Mouse (Mus musculus) urinary bladder, postnatal 14 days (tissue): ENCODE measurements around the gene Pam.

ENCODE experiments used
- DNase-seq: peaks from one replicate; pipeline ENCODE4 v3.0.0; 2021; ENCODE audit warnings: low spot score

Pam gene

GRCm38 (mm10) chr1:98095246-98095990 is at the start of gene Pam:
Pam (minus strand) TSS chr1:98095646.
- DNase-seq = peak; percentile 89

GRCm38 (mm10) chr1:98144845-98145244 is 49.4 kb upstream of the Pam start:
- DNase-seq = no peak

DNA sequence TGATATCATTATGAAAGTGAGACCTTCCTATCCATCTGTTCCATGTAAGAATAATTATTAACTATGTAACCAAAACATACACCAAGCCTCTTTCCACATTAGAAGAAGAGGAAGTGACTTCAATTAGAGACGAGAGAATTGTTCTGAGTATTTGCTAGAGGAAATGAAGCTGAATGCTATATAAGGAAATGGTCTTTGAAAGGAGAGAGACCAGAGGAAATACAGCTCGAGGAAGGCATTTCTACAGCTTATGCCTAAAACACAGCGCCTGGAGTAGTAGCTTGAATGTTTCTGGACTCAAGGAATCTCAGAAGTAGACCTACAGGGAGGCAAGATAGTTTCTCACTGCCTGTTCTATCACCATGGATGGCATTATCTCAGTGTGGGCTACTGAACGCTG is 35.8 kb upstream of the Pam start:
- no peak for DNase-seq

DNA sequence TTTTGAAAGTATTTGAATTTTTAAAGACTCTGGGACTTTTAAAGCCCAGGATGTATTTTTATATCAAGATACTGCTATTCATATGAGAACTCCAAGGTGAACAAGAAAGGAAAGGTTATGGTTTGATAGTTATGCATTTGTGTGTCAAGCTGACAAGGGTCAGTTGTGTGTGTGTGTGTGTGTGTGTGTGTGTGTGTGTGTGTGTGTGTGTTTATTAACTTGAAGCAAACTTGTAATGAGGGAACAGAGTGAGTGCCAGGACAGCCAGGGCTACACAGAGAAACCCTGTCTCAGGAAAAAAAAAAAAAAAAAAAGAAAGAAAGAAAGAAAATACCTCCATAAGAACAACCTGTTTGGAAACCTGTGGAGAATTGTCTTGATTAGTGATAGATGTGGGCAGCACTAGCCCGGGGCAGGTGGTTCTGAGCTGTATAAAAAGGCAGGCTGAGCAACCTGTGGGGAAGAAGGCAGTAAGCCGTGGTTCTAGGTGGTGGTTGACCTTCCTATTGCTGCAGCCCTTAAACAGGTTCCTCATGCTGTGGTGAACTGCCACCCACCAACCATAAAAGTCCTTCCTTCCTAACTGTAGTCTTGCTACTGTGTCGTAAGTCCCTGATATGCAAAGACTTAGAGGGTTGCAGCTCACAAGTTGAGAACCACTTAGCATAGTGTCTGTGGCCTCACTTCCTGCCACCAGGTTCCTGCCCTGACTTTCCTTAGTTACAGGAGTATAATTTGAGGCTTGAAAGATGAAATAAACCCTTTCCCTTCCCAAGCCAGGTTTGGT is 34.3 kb upstream of the Pam start:
- no peak for DNase-seq

- DNase-seq = no peak
Observed at GRCm38 (mm10) chr1:98129111-98129510, 33.7 kb upstream of the Pam start.

DNA sequence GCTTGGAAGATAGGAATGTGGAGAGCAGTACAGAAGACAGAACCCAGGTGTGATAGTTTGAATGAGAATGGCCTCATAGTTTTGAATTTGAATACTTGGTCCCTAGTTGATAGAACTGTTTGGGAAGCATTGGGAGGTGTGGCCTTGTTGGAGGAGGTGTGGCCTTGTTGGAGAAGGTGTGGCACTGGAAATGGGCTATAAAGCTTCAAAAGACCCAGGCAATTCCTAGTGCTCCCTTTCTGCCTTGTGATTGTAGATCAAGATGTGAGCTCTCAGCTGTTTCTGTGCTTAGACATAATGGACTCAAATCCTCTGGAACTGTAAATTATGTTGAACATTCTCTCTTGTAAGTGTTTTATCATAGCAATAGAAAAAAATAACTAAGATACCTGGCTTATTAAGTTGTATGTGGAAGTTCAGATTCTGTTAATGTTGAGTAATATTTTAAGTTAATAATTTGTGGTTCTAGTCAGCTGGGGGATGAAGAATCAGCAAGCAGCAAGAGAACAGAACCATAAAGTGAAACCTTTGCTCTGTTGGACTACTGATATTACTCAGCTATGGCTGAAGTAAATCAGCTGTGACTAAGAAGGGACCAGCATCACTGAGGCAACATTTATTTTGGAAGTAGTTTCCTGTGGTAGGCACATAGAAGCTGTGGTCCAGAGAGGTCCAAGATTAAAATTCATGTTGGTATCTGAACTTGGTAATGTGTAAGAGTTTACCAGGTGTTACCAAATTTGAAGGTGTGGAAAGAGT is 33.1 kb upstream of the Pam start:
- no peak for DNase-seq

GRCm38 (mm10) chr1:98126268-98126667 is 30.8 kb upstream of the Pam start:
- DNase-seq = no peak

DNA sequence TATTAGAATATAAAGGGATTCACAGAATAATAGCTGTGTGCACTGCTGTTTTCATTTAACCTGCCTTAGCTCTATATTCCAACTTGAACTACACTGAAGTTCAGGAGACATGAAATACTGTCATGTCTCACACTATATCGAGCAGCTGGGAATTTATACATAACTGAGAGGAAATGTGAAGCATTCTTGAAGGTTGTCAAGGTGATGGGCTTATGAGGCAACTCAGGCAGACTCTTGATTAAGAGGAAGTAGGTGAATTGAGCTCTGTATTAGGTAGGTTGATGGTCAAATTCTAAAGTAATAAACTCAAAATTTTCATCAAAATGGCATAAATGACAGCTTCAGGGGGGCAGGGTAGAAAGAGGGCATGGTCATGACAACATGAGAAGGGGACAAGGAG is 29.3 kb upstream of the Pam start:
- DNase-seq = no peak

DNA sequence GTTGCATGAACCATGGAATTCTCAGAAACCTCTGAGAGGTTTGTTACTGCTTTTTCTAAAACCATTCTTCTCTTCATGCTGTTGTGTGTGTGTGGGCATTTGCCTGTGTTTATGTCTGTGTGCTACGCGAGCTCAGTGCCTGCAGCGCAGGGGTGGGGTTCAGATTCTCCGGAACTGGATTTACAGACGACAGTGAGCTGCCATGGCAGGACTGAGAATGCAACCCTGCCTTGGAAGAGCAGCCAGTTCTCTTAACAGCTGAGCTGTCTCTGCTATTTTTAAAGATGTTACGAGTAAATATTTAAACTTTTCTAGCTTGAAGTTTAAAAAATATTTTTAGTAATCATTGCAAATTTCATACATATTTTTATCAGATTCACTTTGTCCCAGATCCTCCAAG is 24.1 kb upstream of the Pam start:
- no peak for DNase-seq

GRCm38 (mm10) chr1:98107599-98107998 is 12.2 kb upstream of the Pam start:
- DNase-seq = no peak

DNA sequence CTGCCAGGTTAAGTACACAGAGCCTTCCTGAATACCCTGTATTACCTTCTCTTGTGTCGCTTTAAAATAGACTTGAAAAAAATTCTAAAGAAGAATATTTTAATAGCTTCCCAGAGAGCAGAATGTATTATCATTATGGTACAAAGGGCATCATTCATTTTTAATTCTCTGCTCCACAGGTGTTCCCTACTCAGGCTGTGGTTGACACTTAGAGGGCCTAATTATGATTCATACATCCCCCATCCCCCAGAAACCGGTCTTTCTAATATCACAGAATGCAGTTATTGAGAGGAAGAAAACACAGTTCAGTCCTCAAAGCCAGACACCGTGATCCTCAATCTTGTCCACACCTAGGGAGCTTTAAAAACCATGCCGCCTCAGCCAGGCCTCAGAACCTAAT is 4.0 kb upstream of the Pam start:
- DNase-seq = no peak

GRCm38 (mm10) chr1:98097957-98098729 is 2.7 kb upstream of the Pam start:
- no peak for DNase-seq

- no peak for DNase-seq
Observed at GRCm38 (mm10) chr1:98096396-98096935, 1.0 kb upstream of the Pam start.

DNA sequence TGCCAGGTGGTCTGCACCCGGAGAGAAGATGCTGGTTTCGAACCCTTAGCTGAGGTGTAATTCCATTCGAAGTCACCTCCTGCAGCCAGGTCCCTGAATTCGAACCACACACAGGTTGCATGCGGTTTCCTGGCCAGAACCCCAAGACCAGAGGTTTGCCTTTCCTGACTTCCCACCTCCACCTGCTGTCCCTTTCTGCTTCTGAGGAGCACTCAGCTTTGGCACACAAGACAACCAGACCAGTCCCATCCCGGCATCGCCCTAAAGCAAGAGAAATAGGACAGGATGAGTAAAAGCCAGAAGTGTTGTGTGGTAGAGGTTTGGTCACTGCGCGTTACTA is 515 bp upstream of the Pam start:
- DNase-seq = no peak

GRCm38 (mm10) chr1:98094811-98095245 is 618 bp downstream of the Pam start:
- peak; percentile 28 for DNase-seq

DNA sequence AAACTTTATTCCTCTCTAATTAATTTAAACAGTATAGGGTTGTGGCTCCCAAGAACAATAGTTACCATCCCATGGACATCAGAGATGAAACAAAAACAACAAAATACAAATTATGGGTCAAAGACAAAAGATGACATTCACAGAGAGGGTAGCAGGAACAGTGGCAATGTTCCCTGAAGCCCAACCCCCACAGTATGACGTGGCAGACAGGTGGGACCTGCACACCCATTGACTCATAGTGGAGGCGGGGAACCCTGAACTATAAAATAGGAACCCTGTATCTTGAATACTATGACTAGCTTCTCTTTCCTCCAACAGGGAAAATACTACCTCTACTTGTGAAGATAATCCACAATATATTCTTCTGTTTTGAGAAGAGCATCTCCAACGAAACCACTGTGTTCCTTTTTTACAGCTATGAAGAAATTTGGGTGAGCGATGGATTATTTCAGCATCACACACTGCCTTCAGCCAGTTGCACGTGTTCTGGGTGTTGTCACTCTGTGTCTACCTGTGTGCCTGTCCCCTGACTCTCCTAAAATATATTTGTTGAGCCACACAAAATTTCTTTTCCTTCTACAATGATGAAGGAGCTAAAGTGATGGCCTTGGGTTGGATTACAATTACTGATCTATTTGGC is 6.0 kb downstream of the Pam start:
- no peak for DNase-seq

GRCm38 (mm10) chr1:98086456-98086855 is 9.0 kb downstream of the Pam start:
- no peak for DNase-seq

GRCm38 (mm10) chr1:98084596-98085274 is 10.7 kb downstream of the Pam start:
- DNase-seq = no peak

- no peak for DNase-seq
Observed at GRCm38 (mm10) chr1:98083508-98083907, 11.9 kb downstream of the Pam start.

- DNase-seq = no peak
Observed at GRCm38 (mm10) chr1:98082988-98083387, 12.5 kb downstream of the Pam start.

- no peak for DNase-seq
Observed at GRCm38 (mm10) chr1:98080431-98080830, 15.0 kb downstream of the Pam start.
